Mouse (Mus musculus) lung, adult 2 months (tissue): ENCODE results near the gene Gsap. TPM values are rescaled to one million over a fixed set of nuclear protein-coding genes. Genes with fewer than 3 reads are reported as not detected.
"Not testable (repeated sequence)": the region's sequence is repeated elsewhere in the genome, so short reads cannot be mapped to it uniquely, and the experiment has no call there.

Experiments used
- DNase-seq: peaks from one replicate; pipeline ENCODE4 v3.0.0; 2022
- H3K4me1 ChIP-seq: fragments of 200-500 bp; 2 replicates; pipeline ENCODE4 v1.6.1; 2011; ENCODE audit warnings: low read length; ENCODE audit not compliant: control insufficient read depth, insufficient read depth
- H3K4me3 ChIP-seq: fragments of 200-500 bp; replicated peaks from 2 replicates; pipeline ENCODE3; 2011; ENCODE audit warnings: low read depth, mild to moderate bottlenecking, control low read depth, low read length; ENCODE audit errors: extremely low read depth
- CTCF ChIP-seq: fragments of 200-500 bp; IDR thresholded peaks from 2 replicates; pipeline ENCODE4 v1.5.1; 2011; ENCODE audit warnings: mild to moderate bottlenecking, low read length, control low read depth; ENCODE audit not compliant: insufficient read depth
- POLR2A ChIP-seq: fragments of 200-500 bp; IDR thresholded peaks from 2 replicates; pipeline ENCODE4 v1.6.1; 2011; ENCODE audit warnings: low read depth, mild to moderate bottlenecking, control low read depth, low read length, borderline replicate concordance; ENCODE audit errors: extremely low read depth
- WGBS: fragments of 180-500 bp; shearing (Covaris S2); methylation state at CpG from one replicate; pipeline ENCODE4 v1.1.7; 2018; 5-methylcytosine and 5-hydroxymethylcytosine counted together
- polyA plus RNA-seq: library from polyadenylated mRNA; depleted of rRNA; stranded (reverse); fragments of >200 nt; gene quantifications from 2 replicates; pipeline ENCODE4 v1.2.3, GENCODE M21; 2012; rRNA removed

Gene Gsap
- polyA plus RNA-seq = 18.4 and 25.7 TPM in 2 replicates

DNA sequence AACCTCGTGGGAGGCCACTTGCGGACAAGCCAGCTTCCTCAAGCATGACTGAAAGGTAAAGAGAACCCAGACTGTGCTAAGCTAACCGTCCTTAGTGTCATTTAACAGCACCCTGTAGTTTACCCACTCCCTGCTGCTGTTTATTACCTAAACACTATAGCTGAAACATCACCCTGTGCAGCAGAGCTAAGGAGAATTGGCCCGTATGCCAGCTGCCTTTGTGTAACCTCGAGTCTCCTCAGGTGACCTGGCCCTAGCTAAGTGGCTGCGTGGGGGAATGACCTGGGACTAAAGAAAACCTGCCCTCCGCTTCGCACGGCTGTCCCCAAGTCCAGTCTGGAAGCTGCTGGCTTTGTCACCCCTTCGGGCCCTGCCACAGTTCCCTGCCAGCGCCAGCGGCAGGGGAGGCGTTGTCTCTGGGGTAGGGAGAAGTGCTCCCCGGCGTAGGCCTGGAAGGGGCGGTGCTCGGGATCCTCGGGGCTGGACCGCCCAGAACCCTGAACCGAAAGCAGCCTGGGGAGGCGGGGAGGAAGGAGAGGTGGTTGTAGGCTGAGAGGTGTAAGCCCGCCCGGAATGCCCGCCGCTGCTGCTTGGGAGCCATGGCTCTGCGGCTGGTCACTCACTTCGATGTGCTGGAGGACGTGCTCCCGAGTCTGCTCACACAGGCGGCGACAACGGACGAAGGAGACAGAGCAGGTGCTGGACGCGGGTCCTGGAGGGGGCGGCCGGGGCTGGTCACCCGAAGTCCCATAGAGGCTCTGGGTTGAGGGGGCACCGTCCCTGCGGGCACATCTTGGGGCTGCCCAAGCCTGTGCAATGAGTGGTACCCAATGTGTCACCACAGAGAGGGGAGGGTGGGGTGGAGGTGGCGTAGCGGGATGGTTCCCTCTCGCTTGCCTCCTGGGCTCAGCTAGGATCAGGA, at the start of gene Gsap:
TSS of gene Gsap (plus strand) at position 492 of the 922 bp plus-strand sequence.
- 5% methylated on average over 43 of the region's 43 CpGs for whole genome bisulfite sequencing
- peak; percentile 86 for DNase-seq
- peak; percentile 42; the same call in 1 of the 2 replicates for TF ChIP-seq POLR2A
- no peak for TF ChIP-seq CTCF
- H3K4me3 ChIP-seq = peak within 1 kb of the TSS; percentile 83
- peaks cover 7% of the 10 kb centered on the region for H3K4me1 ChIP-seq

- Histone ChIP-seq H3K4me3 (no peak overlapping the region), H3K4me1 (0 out of 2 replicates have a peak, but pooled peaks cover 2% of the 10 kb centered on the region)
- no peak for TF ChIP-seq CTCF
- TF ChIP-seq POLR2A = no peak
- no peak for DNase-seq
- 60% methylated on average over 5 of the region's 5 CpGs for WGBS
Measured at GRCm38 (mm10) chr5:21136575-21136974, 49.5 kb upstream of the Gsap start.

- peak; percentile 60 for DNase-seq
- H3K4me3 ChIP-seq = no peak overlapping the region
- H3K4me1 ChIP-seq = 0 out of 2 replicates have a peak, but pooled peaks cover 2% of the 10 kb centered on the region
- 22% methylated on average over 9 of the region's 9 CpGs for WGBS
- no peak for TF ChIP-seq CTCF
- no peak for TF ChIP-seq POLR2A
Measured at GRCm38 (mm10) chr5:21139505-21139904, 46.5 kb upstream of the Gsap start.

DNA sequence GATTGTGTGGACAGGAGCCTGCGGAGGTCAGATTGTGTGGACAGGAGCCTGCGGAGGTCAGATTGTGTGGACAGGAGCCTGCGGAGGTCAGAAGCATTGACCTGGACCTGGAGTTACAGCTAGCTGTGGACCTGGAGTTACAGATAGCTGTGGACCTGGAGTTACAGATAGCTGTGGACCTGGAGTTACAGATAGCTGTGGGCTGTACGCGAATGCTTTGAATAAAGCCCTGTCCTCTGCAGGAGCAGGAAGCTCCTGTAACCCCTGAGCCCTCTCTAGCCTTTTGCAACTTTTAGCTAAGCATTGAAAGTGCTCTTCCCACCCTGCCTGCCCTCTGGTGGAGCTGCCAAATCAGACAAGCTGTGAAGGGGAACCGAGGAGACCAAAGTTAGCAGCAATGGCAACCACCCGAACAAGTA, 44.9 kb upstream of the Gsap start:
- peak; percentile 31 for DNase-seq
- 58% methylated on average over 7 of the region's 7 CpGs for WGBS

GRCm38 (mm10) chr5:21141626-21142025, 44.4 kb upstream of the Gsap start:
- WGBS = 44% methylated on average over 5 of the region's 5 CpGs
- TF ChIP-seq CTCF (no peak), POLR2A (no peak)
- Histone ChIP-seq H3K4me3 (no peak overlapping the region), H3K4me1 (0 out of 2 replicates have a peak, but pooled peaks cover under 1% of the 10 kb centered on the region)
- peak; percentile 23 for DNase-seq

More for the DNA sequence above, 44.9 kb upstream of the Gsap start:
- H3K4me3 ChIP-seq, H3K4me1 ChIP-seq: not testable (repeated sequence)
- TF ChIP-seq CTCF = peak; percentile 54; the same call in 1 of the 2 replicates

GRCm38 (mm10) chr5:21143032-21143431, 43.0 kb upstream of the Gsap start:
- TF ChIP-seq POLR2A = no peak
- no peak for TF ChIP-seq CTCF
- no peak overlapping the region for H3K4me3 ChIP-seq
- 72% methylated on average over 7 of the region's 7 CpGs for WGBS
- H3K4me1 ChIP-seq = no peaks in the 10 kb centered on the region
- DNase-seq = no peak

DNA sequence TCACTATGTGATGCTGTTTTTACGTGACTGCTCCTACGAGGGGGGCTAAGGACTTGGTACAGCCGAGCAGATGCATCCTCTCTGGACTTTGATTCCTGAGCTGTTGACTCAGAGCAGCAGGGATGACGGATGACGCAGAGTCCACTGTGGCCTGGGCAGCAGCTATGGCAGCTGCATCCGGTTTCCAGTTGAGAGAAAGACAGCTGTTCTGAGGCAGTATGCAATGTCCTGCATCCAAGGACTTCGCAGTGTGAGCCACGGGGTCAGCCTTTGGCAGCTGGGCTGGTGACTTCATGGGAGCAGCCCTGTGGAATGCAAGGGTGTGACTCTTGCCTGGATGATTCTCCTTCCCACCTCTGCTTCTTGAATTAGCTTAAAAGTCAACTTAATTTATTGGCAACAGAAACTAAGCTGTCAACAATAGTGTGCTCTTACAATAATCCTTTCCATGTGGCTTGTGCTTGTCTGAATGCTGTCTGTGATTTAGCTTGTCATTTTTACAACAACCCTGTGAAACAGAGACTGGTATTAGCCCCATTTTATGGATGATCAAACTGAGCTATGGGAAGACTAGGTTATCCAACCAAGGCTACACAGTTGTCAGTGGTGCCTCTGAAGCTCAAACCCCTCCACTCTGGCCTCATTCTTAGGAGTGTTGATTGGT, 41.4 kb upstream of the Gsap start:
- DNase-seq = peak; percentile 21
- H3K4me1 ChIP-seq = no peaks in the 10 kb centered on the region
- no peak for TF ChIP-seq POLR2A
- TF ChIP-seq CTCF = no peak
- WGBS = 27% methylated on average over 8 of the region's 8 CpGs
- no peak overlapping the region for H3K4me3 ChIP-seq

GRCm38 (mm10) chr5:21148358-21148757, 37.7 kb upstream of the Gsap start:
- no peak for TF ChIP-seq CTCF
- no peak for TF ChIP-seq POLR2A
- DNase-seq = no peak
- Histone ChIP-seq H3K4me1 (no peaks in the 10 kb centered on the region), H3K4me3 (no peak overlapping the region)
- WGBS = 84% methylated on average over 3 of the region's 3 CpGs

GRCm38 (mm10) chr5:21153672-21154071, 32.4 kb upstream of the Gsap start:
- 85% methylated on average over 1 of the region's 1 CpGs for WGBS
- Histone ChIP-seq H3K4me1 (no peaks in the 10 kb centered on the region), H3K4me3 (no peak overlapping the region)
- DNase-seq = no peak
- no peak for TF ChIP-seq POLR2A
- peak; percentile 30; the same call in 1 of the 2 replicates for TF ChIP-seq CTCF
